ENCODE assay signal across 19 mouse cellular contexts in genomic region chr17:44367561-44367960, GRCm38 (mm10).
DNase-seq lines count a peak whose midpoint lies in the region; ATAC-seq and TF ChIP-seq lines count a peak whose summit lies in the region.
"Had no signal": no experiment of that assay in that cellular context is flagged by ENCODE, and none has a peak within 500 bp of the region (broad histone marks: within the 10 kb centered on the region; RNA-seq: fewer than 3 reads in every experiment).

No protein-coding gene starts in this region.

- H3K4me2 ChIP-seq in hindbrain, postnatal 0 days (ENCODE audit: low read depth, low read length), result no peak overlapping the region
- no peak overlapping the region for H3K4me2 ChIP-seq in hindbrain, embryonic 12.5 days (replicated peaks)
- H3K4me2 ChIP-seq: embryonic facial prominence, embryonic 15.5 days; hindbrain, embryonic 15.5 days had no signal

- WGBS in hindbrain, postnatal 0 days, result 41% methylated on average over 5 of the region's 5 CpGs
- WGBS in hindbrain, embryonic 12.5 days, result 48% methylated on average over 5 of the region's 5 CpGs

- no peak overlapping the region for H3K4me3 ChIP-seq in gastrocnemius, adult 2 months
- H3K4me3 ChIP-seq in hindbrain, postnatal 0 days (ENCODE audit: low read length), result no peak overlapping the region
- no peak overlapping the region for H3K4me3 ChIP-seq in hindbrain, embryonic 12.5 days
- H3K4me3 ChIP-seq: embryonic facial prominence, embryonic 15.5 days; heart, adult 2 months; hindbrain, embryonic 15.5 days; myocyte had no signal

- H3K36me3 ChIP-seq in hindbrain, postnatal 0 days (ENCODE audit: insufficient read depth, low read length), result no peaks in the 10 kb centered on the region
- no peaks in the 10 kb centered on the region for H3K36me3 ChIP-seq in hindbrain, embryonic 12.5 days
- H3K36me3 ChIP-seq: embryonic facial prominence, embryonic 15.5 days; hindbrain, embryonic 15.5 days had no signal

- H3K4me1 ChIP-seq in hindbrain, postnatal 0 days (ENCODE audit: insufficient read depth, low read length), result no peaks in the 10 kb centered on the region
- no peaks in the 10 kb centered on the region for H3K4me1 ChIP-seq in hindbrain, embryonic 12.5 days
- H3K4me1 ChIP-seq: hindbrain, embryonic 15.5 days had no signal

- peak; percentile 31 for DNase-seq in gastrocnemius, adult 2 months
- no peak for DNase-seq in gastrocnemius, postnatal 36 days
- peak; percentile 32 for DNase-seq in hindbrain, postnatal 0 days (ENCODE audit: low spot score)
- peak; percentile 61 for DNase-seq in ovary, postnatal 36 days (ENCODE audit: low spot score)
- no peak for DNase-seq in ovary, postnatal 14 days (ENCODE audit: low spot score)
- DNase-seq in spleen, postnatal 14 days (ENCODE audit: low spot score in 2 of 2), result no peak
- DNase-seq: heart, adult 2 months; liver; lung, postnatal 10 days; midbrain, embryonic 14.5 days; retina, postnatal 1 day; right cerebral cortex, postnatal 4 days had no signal

- H3K9me3 ChIP-seq in hindbrain, postnatal 0 days (ENCODE audit: low read length), result no peaks in the 10 kb centered on the region
- H3K9me3 ChIP-seq in hindbrain, embryonic 12.5 days (replicated peaks), result peaks cover 11% of the 10 kb centered on the region; the same call in 1 of the 2 replicates
- H3K9me3 ChIP-seq: embryonic facial prominence, embryonic 15.5 days; hindbrain, embryonic 15.5 days had no signal

- no peak overlapping the region for H3K9ac ChIP-seq in hindbrain, postnatal 0 days (replicated peaks; ENCODE audit: low read length)
- no peak overlapping the region for H3K9ac ChIP-seq in hindbrain, embryonic 12.5 days
- H3K9ac ChIP-seq: embryonic facial prominence, embryonic 15.5 days; hindbrain, embryonic 15.5 days had no signal

- TF ChIP-seq CTCF in gastrocnemius, adult 2 months (IDR thresholded peaks at IDR 0.05), result no peak
- TF ChIP-seq CTCF in hindbrain, postnatal 0 days (IDR thresholded peaks at IDR 0.05; ENCODE audit: low read depth), result no peak

- ATAC-seq in hindbrain, postnatal 0 days, result no peak
- ATAC-seq in hindbrain, embryonic 12.5 days (ENCODE audit: low FRiP score), result no peak
- ATAC-seq: forebrain, embryonic 16.5 days; intestine, embryonic 16.5 days had no signal

- no peak overlapping the region for H3K27ac ChIP-seq in gastrocnemius, adult 2 months
- no peak overlapping the region for H3K27ac ChIP-seq in hindbrain, postnatal 0 days
- H3K27ac ChIP-seq in hindbrain, embryonic 12.5 days, result no peak overlapping the region
- H3K27ac ChIP-seq: embryonic facial prominence, embryonic 15.5 days; heart, adult 2 months; hindbrain, embryonic 15.5 days; stomach, postnatal 0 days had no signal

- intact Hi-C loops in gastrocnemius, adult 2 months (cut with DNase I), result no loop called here
- intact Hi-C loops in gastrocnemius, postnatal 36 days (cut with DNase I), result no loop called here

- H3K27me3 ChIP-seq in hindbrain, postnatal 0 days (ENCODE audit: insufficient read depth, low read length), result no peaks in the 10 kb centered on the region
- no peaks in the 10 kb centered on the region for H3K27me3 ChIP-seq in hindbrain, embryonic 12.5 days
- H3K27me3 ChIP-seq: embryonic facial prominence, embryonic 15.5 days; hindbrain, embryonic 15.5 days had no signal

Comparison
In these comparisons a context has a peak if more than half of its experiments do, and no peak if none do; other contexts are left out.
1. DNase-seq: peak in gastrocnemius, adult 2 months (single experiment), hindbrain, postnatal 0 days (single experiment) and ovary, postnatal 36 days (single experiment); none in gastrocnemius, postnatal 36 days (0 of 2), ovary, postnatal 14 days (single experiment) and spleen, postnatal 14 days (0 of 2).